Mouse (Mus musculus): ENCODE measurements around the gene Icam1. TPM values are rescaled to one million over a fixed set of nuclear protein-coding genes. Genes with fewer than 3 reads are reported as not detected.

Icam1 gene
- total RNA-seq, 2 experiments from 2014 or later, result 15.3 to 19.5 TPM

DNA sequence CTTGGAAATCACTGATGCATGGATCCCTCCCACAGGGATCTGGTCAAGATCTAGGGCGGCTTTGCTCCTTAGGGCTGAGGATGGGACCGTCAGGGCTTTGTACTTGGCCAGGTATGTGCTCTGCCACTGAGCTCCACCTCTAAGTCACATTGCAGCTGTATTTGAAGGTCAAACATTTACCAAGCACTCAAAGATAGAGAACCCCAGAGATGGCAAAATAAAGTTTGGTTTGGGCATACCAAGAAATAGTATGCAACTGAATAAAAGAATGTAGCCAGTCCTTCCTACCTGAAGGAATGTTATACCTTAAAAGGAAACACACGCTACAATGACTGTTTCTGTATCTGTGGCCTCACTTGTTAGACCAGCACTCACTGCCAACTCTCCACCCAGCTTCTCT is 5.6 kb downstream of the Icam1 start:
- no peak for ATAC-seq (ENCODE audit: poor library complexity, severe bottlenecking)

DNA sequence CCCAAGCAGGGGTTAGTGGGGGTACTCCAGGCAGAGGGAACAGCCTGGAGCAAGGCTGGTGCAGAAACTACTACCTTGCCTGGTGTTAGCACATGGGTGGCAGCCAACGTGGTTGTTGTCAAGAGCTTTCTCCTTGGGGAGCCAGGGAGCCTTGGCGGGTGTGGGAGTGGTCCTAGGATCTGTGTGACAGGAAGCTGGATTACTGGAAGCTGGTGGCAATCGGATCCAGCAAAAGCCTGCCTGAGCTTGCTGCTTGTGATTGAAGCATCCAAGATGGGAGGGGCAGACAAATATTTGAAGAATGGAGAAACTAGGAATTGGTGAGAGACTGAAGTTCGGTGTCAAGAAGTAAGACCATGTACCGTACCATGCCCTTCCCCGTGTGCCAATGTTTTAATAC is 6.5 kb downstream of the Icam1 start:
- no peak for ATAC-seq (ENCODE audit: poor library complexity, severe bottlenecking)

DNA sequence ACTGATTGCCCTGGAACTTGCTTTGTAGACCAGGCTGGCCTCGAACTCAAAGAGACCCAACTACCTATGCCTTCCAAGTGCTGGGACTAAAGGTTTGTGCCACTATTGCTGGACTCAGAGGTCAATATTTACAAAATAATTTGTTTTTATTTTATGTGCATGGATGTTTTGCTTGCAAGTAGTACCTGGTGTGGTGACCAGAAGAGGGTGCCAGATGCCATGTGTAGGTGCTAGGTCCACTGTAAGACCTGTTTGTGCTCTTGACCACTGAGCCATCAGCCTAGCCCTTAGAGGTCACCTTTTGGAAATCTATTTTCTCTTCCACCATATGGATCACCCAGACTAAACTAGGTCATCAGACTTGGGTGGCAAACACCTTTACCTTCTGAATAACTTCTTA is 6.9 kb downstream of the Icam1 start:
- ATAC-seq (ENCODE audit: poor library complexity, severe bottlenecking), result no peak

- no peak for ATAC-seq (ENCODE audit: poor library complexity, severe bottlenecking)
Measured at GRCm38 (mm10) chr9:21025258-21025810, 9.5 kb downstream of the Icam1 start.

DNA sequence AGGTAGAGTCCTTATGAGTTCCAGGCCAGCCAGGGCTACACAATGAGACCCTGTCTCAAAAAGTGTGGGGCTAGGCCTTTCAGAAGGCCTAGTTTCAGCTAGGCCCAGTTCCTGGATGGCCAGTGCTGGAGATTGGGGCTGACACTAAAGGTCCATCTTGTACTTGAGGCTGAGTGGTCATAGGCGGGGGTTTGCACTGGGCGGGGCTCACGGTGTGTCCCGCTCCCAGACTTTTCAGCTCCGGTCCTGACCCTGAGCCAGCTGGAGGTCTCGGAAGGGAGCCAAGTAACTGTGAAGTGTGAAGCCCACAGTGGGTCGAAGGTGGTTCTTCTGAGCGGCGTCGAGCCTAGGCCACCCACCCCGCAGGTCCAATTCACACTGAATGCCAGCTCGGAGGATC is 11.1 kb downstream of the Icam1 start:
- ATAC-seq (ENCODE audit: poor library complexity, severe bottlenecking), result no peak

DNA sequence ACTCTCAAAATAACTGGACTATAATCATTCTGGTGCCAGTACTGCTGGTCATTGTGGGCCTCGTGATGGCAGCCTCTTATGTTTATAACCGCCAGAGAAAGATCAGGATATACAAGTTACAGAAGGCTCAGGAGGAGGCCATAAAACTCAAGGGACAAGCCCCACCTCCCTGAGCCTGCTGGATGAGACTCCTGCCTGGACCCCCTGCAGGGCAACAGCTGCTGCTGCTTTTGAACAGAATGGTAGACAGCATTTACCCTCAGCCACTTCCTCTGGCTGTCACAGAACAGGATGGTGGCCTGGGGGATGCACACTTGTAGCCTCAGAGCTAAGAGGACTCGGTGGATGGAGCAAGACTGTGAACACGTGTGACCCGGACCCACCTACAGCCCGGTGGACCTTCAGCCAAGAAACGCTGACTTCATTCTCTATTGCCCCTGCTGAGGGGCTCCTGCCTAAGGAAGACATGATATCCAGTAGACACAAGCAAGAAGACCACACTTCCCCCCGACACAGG is 12.0 kb downstream of the Icam1 start:
- ATAC-seq (ENCODE audit: poor library complexity, severe bottlenecking), result no peak

GRCm38 (mm10) chr9:21028560-21029110 is 12.8 kb downstream of the Icam1 start:
- ATAC-seq (ENCODE audit: poor library complexity, severe bottlenecking), result no peak

GRCm38 (mm10) chr9:21029291-21030054 is 13.7 kb downstream of the Icam1 start, which contains the start of gene Icam4:
Gene Icam4 (plus strand): TSS chr9:21029373.
- ATAC-seq (ENCODE audit: poor library complexity, severe bottlenecking), result peak; percentile 59

DNA sequence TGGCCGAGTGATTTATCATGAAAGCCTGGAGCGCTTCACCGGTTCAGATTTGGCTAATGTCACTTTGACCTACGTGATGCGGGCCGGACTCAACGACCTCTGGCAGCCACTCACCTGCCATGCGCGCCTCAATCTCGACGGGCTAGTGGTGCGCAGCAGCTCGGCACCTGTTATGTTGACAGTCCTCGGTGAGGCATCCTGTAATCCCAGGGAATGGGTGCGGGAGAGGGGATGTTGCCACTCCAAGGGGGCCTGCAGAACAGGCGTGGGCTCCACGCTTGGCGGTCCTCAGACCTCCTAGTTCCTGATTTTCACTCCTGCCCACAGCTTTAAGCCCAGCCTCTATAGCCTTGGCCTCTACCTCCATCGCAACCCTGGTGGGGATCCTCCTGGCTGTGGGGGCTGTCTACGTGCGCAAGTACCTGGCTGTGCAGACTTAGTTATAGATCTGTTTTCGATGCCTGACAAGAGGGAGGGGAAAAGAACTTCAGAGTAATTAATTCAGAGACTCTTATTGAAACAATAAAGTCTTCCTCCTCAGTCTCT is 14.3 kb downstream of the Icam1 start:
- ATAC-seq (ENCODE audit: poor library complexity, severe bottlenecking), result peak; percentile 17; the same call in 1 of the 2 replicates

DNA sequence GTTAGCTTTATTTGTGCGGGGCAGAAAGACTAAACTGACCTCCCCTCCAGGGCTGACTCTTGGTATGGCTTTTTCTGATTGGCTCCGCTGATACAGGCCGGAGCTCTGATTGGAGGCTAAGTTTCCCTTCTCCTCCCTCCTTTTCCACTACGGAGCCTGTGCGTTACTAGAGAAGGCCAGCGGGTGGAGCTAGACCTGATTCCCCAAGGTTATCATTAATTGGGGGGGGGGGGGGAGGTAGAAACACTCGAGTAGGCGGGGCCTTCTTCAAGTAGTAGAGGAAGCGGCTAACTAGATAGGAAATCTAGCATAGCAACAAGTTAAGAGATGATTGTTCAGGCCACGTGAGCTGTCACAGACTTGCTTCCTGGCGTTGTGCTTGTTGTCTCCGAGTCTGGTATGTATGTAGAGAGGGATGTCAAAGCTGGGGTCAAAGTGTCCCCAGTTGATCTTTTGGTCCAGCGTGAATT is 15.0 kb downstream of the Icam1 start:
- ATAC-seq (ENCODE audit: poor library complexity, severe bottlenecking), result peak; percentile 69

DNA sequence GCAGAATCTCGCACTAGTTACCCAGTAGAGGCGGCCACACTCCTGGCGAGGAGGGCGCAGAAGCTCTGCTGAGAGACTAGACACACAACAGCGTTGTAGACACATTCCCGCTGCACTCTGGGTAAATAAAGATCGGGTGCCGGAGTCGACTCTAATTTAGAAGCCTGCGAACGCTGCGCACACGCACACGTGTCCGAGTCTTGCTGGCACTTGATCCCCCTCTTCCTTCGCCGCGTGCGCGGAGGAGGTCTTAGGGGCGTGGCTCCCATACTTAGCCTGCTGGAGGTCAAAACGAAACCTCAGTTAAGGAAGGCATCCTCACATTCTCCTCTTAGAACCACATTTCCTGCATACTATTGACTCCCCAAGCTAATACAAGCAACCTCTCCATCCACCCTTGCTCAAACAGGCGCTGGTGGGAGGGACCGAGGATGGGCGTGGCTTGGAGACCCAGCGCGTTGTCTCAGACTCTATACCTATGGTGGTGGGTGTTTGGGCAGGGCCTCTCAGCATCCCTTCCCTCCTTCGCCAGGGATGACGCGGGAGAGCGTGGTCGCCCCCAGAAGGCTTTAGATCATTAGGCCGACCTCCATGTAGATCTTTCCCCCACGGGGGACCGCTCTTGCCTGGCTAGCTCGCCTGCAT is 15.6 kb downstream of the Icam1 start:
- ATAC-seq (ENCODE audit: poor library complexity, severe bottlenecking), result peak; percentile 7; the same call in 1 of the 2 replicates

GRCm38 (mm10) chr9:21031896-21032351 is 16.1 kb downstream of the Icam1 start, which contains the start of gene Icam5:
Gene Icam5 (plus strand): TSS chr9:21032073.
- no peak for ATAC-seq (ENCODE audit: poor library complexity, severe bottlenecking)

DNA sequence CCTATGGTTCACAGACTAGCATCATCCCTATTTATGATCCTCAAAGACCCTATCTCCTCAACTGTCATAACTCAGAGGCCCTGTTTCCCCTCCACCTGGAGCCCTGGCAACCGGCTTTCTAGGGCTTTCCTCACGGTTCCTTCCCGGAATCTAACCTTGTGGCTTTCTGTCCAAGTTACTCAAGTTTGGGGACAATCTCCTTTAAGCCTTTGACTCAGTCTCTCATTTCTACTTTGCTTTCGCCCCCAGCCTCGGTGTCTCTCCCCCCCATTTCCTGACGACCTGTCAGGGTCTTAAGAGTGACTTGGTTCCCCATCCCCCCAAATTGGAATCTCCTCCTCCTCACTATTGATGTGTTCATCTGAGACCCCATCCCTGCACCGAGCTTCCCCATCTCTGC is 16.7 kb downstream of the Icam1 start:
- no peak for ATAC-seq (ENCODE audit: poor library complexity, severe bottlenecking)

DNA sequence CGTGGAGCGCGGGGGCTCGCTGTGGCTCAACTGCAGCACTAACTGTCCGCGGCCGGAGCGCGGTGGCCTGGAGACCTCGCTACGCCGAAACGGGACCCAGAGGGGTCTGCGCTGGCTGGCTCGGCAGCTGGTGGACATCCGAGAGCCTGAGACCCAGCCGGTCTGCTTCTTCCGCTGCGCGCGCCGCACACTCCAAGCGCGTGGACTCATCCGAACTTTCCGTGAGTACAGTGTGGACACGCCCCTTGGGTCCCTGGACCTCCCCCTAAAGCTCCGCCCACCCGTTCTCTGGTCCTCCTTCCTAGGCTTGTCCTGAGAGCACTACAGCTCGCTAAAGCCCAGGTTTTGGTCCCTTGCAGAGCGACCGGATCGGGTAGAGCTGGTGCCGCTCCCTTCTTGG is 17.4 kb downstream of the Icam1 start:
- ATAC-seq (ENCODE audit: poor library complexity, severe bottlenecking), result peak; percentile 56

GRCm38 (mm10) chr9:21034481-21035085 is 18.8 kb downstream of the Icam1 start:
- no peak for ATAC-seq (ENCODE audit: poor library complexity, severe bottlenecking)

GRCm38 (mm10) chr9:21035586-21035985 is 19.8 kb downstream of the Icam1 start:
- ATAC-seq (ENCODE audit: poor library complexity, severe bottlenecking), result no peak

GRCm38 (mm10) chr9:21036161-21036560 is 20.4 kb downstream of the Icam1 start:
- no peak for ATAC-seq (ENCODE audit: poor library complexity, severe bottlenecking)

DNA sequence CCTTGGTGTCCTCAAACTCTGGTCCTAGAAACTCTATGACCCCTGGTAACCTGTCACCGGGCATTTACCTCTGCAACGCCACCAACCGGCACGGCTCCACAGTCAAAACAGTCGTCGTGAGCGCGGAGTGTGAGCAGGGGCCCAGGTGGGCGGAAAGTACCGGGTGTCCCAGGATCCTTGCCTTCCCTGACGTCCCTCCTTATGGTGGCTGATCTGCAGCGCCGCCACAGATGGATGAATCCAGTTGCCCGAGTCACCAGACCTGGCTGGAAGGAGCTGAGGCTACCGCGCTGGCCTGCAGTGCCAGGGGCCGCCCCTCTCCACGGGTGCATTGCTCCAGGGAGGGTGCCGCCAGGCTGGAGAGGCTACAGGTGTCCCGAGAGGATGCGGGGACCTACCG is 20.9 kb downstream of the Icam1 start:
- no peak for ATAC-seq (ENCODE audit: poor library complexity, severe bottlenecking)

DNA sequence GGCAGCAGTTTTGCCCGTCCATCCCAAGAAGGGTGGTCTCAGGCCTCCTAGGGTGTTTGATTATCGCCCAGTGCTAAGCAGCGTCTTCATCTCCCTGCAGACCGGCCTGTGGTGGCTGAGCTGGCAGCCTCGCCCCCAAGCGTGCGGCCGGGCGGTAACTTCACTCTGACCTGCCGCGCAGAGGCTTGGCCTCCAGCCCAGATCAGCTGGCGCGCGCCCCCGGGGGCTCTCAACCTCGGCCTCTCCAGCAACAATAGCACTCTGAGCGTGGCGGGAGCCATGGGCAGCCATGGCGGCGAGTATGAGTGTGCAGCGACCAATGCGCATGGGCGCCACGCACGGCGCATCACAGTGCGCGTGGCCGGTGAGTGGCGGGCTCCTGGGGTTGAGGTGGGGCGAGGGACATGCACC is 21.7 kb downstream of the Icam1 start:
- ATAC-seq (ENCODE audit: poor library complexity, severe bottlenecking), result no peak

DNA sequence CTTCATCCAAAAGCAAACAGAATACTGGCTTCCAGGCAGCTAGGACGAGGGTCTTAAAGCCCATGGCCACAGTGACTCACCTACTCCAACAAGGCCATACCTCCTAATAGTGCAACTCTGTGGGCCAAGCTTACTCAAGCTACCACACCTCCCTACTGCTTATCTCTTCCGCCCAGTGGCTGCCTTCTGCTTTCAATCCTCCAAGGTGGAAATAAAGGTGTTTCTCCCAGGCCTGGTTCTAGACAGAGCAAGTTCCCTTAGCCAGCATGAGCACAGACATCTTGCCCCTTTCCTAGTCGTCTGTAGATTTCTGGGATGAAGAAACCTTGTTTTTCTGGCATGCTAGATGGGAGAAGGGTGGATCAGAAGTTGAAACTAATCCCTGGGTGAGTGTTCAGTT is 24.0 kb downstream of the Icam1 start:
- ATAC-seq (ENCODE audit: poor library complexity, severe bottlenecking), result no peak

GRCm38 (mm10) chr9:21041308-21041707 is 25.5 kb downstream of the Icam1 start:
- ATAC-seq (ENCODE audit: poor library complexity, severe bottlenecking), result no peak
